Mouse (Mus musculus): ENCODE measurements around the gene Bloc1s6.

The Bloc1s6 gene

DNA sequence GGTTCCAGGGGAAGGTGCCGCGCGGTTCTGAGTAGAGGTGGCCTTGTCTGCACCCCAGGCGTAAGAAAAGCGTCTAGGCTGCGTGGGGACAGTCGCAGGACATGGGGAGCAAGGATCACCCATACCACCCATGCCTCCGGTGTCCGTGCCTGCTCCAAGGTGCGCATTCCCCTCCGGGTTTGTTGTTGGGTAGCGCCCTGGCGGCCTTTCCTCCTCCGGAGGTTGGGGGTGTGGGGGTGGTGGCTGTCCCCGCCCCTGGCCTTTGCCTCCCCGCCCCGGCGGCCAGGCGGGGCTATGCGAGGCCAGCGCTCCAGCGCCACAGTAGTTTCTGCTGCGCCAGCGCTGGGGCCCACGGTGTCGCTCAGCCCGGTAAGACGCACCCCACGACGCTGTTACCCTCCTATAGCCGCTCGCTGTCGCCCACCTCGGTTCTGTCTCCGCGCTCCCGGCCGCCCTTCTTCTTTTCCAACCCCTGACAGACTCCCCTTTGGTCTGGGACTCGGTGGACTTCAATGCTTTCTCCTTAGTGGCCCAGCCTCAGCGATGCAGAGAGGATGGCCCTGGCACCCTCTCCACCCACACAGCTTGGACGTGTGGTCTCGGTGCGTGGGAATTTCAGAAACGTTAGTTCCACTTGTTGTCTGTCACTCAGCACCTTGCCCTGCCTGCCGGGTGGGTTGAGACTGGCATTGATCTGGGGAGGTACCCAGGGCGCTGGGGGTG is 26.9 kb downstream of the Bloc1s6 start, which contains the start of gene Sqor:
Sqor (plus strand) TSS at position 167 of the 723 bp plus-strand sequence.
- peak; percentile 18 for DNase-seq (ENCODE audit: low read depth, low spot score)

- DNase-seq (ENCODE audit: low read depth, low spot score) = no peak
Measured at GRCm38 (mm10) chr2:122765794-122766145, 27.5 kb downstream of the Bloc1s6 start.

DNA sequence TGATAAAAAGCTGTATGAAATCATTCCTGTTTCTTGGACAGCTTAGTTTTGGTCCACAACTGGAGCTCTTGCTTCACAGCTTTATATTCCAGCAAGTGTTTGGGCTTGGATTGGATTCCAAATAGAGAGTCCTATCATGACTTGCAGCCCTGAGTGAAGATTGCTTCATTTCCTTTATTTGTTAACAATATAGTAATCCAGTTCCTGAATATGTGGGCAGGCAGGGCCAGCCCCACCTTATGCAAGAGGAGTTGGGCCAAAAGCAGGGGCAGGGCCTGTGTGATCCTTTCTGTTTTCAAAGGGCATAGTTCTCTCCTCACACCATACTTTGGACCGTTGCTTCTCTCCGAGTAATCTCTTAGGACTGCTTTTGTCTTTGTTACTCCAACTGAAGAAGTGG is 32.7 kb downstream of the Bloc1s6 start:
- DNase-seq (ENCODE audit: low read depth, low spot score) = no peak

GRCm38 (mm10) chr2:122772899-122773298 is 34.6 kb downstream of the Bloc1s6 start:
- no peak for DNase-seq (ENCODE audit: low read depth, low spot score)

- no peak for DNase-seq (ENCODE audit: low read depth, low spot score)
Measured at GRCm38 (mm10) chr2:122775491-122775890, 37.2 kb downstream of the Bloc1s6 start.

GRCm38 (mm10) chr2:122776823-122777222 is 38.5 kb downstream of the Bloc1s6 start:
- DNase-seq (ENCODE audit: low read depth, low spot score) = no peak

GRCm38 (mm10) chr2:122779967-122780366 is 41.7 kb downstream of the Bloc1s6 start:
- no peak for DNase-seq (ENCODE audit: low read depth, low spot score)

DNA sequence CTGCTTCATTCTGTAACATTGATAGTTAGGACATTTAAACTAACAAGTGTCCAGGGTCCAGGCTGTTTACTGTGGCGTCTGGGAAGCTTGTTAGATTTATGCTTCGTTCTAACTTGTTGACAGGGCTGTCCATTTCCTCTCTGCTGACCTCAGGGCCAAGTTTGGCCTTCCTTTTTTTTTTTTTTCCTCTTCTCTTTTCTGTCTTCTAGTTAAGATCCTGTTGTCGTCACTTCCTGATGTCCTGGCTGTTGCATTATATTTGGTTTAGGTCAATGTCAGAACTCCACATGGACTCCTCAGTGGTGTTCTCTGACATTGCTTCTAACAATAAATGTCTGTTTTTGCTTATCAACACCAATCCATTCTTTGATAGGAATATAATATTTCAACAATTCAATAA is 42.1 kb downstream of the Bloc1s6 start:
- no peak for DNase-seq (ENCODE audit: low read depth, low spot score)

- no peak for DNase-seq (ENCODE audit: low read depth, low spot score)
Measured at GRCm38 (mm10) chr2:122781590-122782356, 43.5 kb downstream of the Bloc1s6 start.

- DNase-seq (ENCODE audit: low read depth, low spot score) = no peak
Measured at GRCm38 (mm10) chr2:122783730-122784129, 45.4 kb downstream of the Bloc1s6 start.

DNA sequence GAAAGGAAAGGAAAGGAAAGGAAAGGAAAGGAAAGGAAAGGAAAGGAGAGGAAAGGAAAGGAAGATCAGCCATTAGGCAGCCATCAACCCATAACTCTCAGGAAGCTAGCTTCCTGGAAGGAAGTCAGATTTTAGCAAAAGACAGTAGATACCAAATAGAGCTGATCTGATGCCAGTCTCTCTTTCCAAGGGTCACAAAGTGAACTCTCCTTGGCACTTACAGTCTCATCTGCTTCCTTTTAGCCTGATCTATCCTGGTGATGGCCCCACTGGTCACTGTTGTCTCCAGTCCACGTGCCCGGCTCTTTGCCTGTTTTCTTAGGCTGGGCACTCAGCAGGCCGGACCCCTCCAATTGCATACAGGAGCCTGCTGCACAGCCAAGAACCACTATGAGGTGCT is 46.4 kb downstream of the Bloc1s6 start:
- no peak for DNase-seq (ENCODE audit: low read depth, low spot score)

- DNase-seq (ENCODE audit: low read depth, low spot score) = no peak
Measured at GRCm38 (mm10) chr2:122786167-122786566, 47.9 kb downstream of the Bloc1s6 start.

DNA sequence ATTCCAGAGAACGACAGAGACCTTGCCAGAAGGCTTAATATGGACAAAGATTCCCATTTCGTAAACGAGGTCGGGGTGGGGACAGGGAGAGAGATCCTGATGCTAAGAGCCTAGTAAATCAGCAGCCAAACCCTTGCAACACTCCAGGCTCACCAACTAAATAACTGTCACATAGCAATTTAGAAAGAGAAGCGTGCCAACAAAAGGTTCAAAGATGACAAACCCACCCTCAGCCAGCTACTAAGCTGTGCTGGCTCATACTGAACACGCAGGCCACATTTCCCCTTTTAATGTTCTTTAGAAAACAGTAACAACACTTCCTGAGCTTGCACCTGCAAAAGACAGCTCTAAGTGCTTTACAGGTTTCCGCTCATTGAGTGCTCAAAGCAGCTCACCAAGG is 51.0 kb downstream of the Bloc1s6 start:
- no peak for DNase-seq (ENCODE audit: low read depth, low spot score)

GRCm38 (mm10) chr2:122789730-122790129 is 51.4 kb downstream of the Bloc1s6 start:
- no peak for DNase-seq (ENCODE audit: low read depth, low spot score)

All from R1 (cell line).